Comparison of ENCODE assay signal across 14 mouse cellular contexts in genomic region chr11:21061075-21061403, GRCm38 (mm10).
"Had no signal": no experiment of that assay in that cellular context is flagged by ENCODE, and none has a peak within 500 bp of the region (broad histone marks: within the 10 kb centered on the region; RNA-seq: fewer than 3 reads in every experiment).

No protein-coding gene starts in this region.

- H3K27me3 ChIP-seq: limb, embryonic 12.5 days; limb, embryonic 15.5 days; liver, embryonic 13.5 days; midbrain, embryonic 13.5 days; neural tube, embryonic 13.5 days; stomach, embryonic 15.5 days had no signal

- H3K27ac ChIP-seq: kidney, postnatal 0 days; limb, embryonic 12.5 days; limb, embryonic 15.5 days; liver, embryonic 13.5 days; midbrain, embryonic 10.5 days; neural tube, embryonic 13.5 days; stomach, embryonic 15.5 days had no signal

- H3K4me2 ChIP-seq: limb, embryonic 12.5 days; limb, embryonic 15.5 days; liver, embryonic 13.5 days; midbrain, embryonic 13.5 days; neural tube, embryonic 13.5 days; stomach, embryonic 15.5 days had no signal

- H3K4me3 ChIP-seq: limb, embryonic 12.5 days; limb, embryonic 15.5 days; liver, embryonic 13.5 days; megakaryocyte, embryonic 14.5 days; midbrain, embryonic 10.5 days; midbrain, embryonic 13.5 days; myocyte; neural tube, embryonic 13.5 days; stomach, embryonic 15.5 days had no signal

- H3K9ac ChIP-seq: limb, embryonic 12.5 days; limb, embryonic 15.5 days; liver, embryonic 13.5 days; midbrain, embryonic 13.5 days; neural tube, embryonic 13.5 days; stomach, embryonic 15.5 days had no signal

- ATAC-seq: midbrain, embryonic 13.5 days; midbrain, embryonic 16.5 days had no signal

- H3K36me3 ChIP-seq: limb, embryonic 12.5 days; limb, embryonic 15.5 days; liver, embryonic 13.5 days; midbrain, embryonic 10.5 days; midbrain, embryonic 13.5 days; neural tube, embryonic 13.5 days; stomach, embryonic 15.5 days had no signal

- H3K9me3 ChIP-seq: limb, embryonic 12.5 days; limb, embryonic 15.5 days; liver, embryonic 13.5 days; megakaryocyte, embryonic 14.5 days; midbrain, embryonic 10.5 days; midbrain, embryonic 13.5 days; neural tube, embryonic 13.5 days; stomach, embryonic 15.5 days had no signal

- H3K4me1 ChIP-seq: limb, embryonic 12.5 days; liver, embryonic 13.5 days; stomach, embryonic 15.5 days had no signal

- DNase-seq: liver, embryonic 13.5 days; right cerebral cortex, postnatal 25 days; spleen, adult 18-20 months; thymus, postnatal 25 days had no signal
